Mouse (Mus musculus): ENCODE results near the gene Cnih1. TPM values are rescaled to one million over a fixed set of nuclear protein-coding genes. Genes with fewer than 3 reads are reported as not detected.
"Not testable (repeated sequence)": the region's sequence is repeated elsewhere in the genome, so short reads cannot be mapped to it uniquely, and the experiment has no call there.

The Cnih1 gene
- polyA plus RNA-seq, 1 experiment from 2014 or later = 151 TPM

GRCm38 (mm10) chr14:46745413-46745812 is 42.8 kb downstream of the Cnih1 start:
- Histone ChIP-seq H3K9ac (ENCODE audit: low read depth, low read length) (no peak overlapping the region), H3K4me3 (ENCODE audit: low read depth, low read length) (no peak overlapping the region), H3K9me3 (ENCODE audit: control insufficient read depth) (no peaks in the 10 kb centered on the region), H3K4me1 (replicated peaks; ENCODE audit: control insufficient read depth, insufficient read depth, low read length) (no peaks in the 10 kb centered on the region), H3K27me3 (replicated peaks; ENCODE audit: control insufficient read depth, insufficient read depth, low read length) (no peaks in the 10 kb centered on the region), H3K36me3 (ENCODE audit: control insufficient read depth, insufficient read depth) (no peaks in the 10 kb centered on the region), H3K4me2 (replicated peaks; ENCODE audit: low read depth) (no peak overlapping the region), H3K27ac (ENCODE audit: low read depth, low read length) (no peak overlapping the region)
- TF ChIP-seq CTCF (IDR thresholded peaks at IDR 0.05; ENCODE audit: low read depth) = no peak
- WGBS = 90% methylated on average over 8 of the region's 8 CpGs
- no peak for ATAC-seq

DNA sequence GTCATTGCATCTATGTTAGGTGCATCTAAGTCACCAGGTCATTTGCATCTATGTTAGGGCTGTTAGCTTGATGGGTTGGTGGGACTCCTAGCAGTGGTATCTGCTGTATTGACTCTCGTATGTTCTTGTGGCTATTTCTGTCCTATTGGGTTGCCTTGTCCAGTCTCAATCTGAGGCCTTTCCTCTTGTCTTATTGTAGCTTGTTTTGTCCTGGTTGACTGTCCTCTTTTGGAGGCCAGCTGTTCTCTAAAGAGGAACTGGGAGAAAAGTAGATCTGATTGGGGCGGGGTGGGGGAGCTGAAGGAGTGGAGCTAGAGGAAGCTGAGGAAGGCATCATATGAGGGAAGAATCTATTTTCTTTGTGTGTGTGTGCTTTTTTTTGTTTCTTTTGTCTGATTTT is 45.5 kb downstream of the Cnih1 start:
- no peak for ATAC-seq

DNA sequence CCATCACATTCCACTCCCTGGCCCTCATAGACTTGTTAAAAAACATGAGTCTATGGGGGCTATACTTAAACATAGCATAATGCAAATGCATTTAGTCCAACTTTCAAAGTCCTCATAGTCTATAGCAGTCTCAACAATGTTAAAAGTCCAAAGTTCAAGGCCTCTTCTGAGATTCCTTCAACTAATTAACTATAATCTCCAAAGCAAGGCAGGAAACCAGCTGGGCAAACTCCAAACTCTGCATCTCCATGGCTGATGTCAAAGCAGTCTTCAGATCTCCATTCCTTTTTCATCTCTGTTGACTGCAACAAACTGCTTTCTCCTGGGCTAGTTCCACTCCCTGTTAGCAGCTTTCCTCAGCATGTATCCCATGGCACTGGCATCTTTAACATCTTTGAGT is 50.9 kb downstream of the Cnih1 start:
- not testable (repeated sequence) for H3K36me3 ChIP-seq (ENCODE audit: control insufficient read depth, insufficient read depth); H3K9me3 ChIP-seq (ENCODE audit: control insufficient read depth); H3K4me3 ChIP-seq (ENCODE audit: low read depth, low read length); H3K9ac ChIP-seq (ENCODE audit: low read depth, low read length); ATAC-seq; H3K27ac ChIP-seq (ENCODE audit: low read depth, low read length); H3K27me3 ChIP-seq (replicated peaks; ENCODE audit: control insufficient read depth, insufficient read depth, low read length); H3K4me1 ChIP-seq (replicated peaks; ENCODE audit: control insufficient read depth, insufficient read depth, low read length); H3K4me2 ChIP-seq (replicated peaks; ENCODE audit: low read depth)

More for the DNA sequence above, 45.5 kb downstream of the Cnih1 start:
- Histone ChIP-seq H3K36me3 (ENCODE audit: control insufficient read depth, insufficient read depth) (no peaks in the 10 kb centered on the region), H3K9me3 (ENCODE audit: control insufficient read depth) (no peaks in the 10 kb centered on the region), H3K4me1 (replicated peaks; ENCODE audit: control insufficient read depth, insufficient read depth, low read length) (no peaks in the 10 kb centered on the region), H3K9ac (ENCODE audit: low read depth, low read length) (no peak overlapping the region), H3K4me2 (replicated peaks; ENCODE audit: low read depth) (no peak overlapping the region), H3K4me3 (ENCODE audit: low read depth, low read length) (no peak overlapping the region), H3K27me3 (replicated peaks; ENCODE audit: control insufficient read depth, insufficient read depth, low read length) (no peaks in the 10 kb centered on the region), H3K27ac (ENCODE audit: low read depth, low read length) (no peak overlapping the region)
- TF ChIP-seq CTCF (IDR thresholded peaks at IDR 0.05; ENCODE audit: low read depth) = no peak
- WGBS = 81% methylated on average over 2 of the region's 2 CpGs

GRCm38 (mm10) chr14:46736366-46736765 is 51.8 kb downstream of the Cnih1 start:
- no peaks in the 10 kb centered on the region for H3K4me1 ChIP-seq (replicated peaks; ENCODE audit: control insufficient read depth, insufficient read depth, low read length)
- no peaks in the 10 kb centered on the region for H3K27me3 ChIP-seq (replicated peaks; ENCODE audit: control insufficient read depth, insufficient read depth, low read length)
- no peak overlapping the region for H3K27ac ChIP-seq (ENCODE audit: low read depth, low read length)
- no peak for ATAC-seq
- no peaks in the 10 kb centered on the region for H3K36me3 ChIP-seq (ENCODE audit: control insufficient read depth, insufficient read depth)
- H3K4me3 ChIP-seq (ENCODE audit: low read depth, low read length) = no peak overlapping the region
- WGBS = 92% methylated on average over 4 of the region's 4 CpGs
- no peak overlapping the region for H3K4me2 ChIP-seq (replicated peaks; ENCODE audit: low read depth)
- no peaks in the 10 kb centered on the region for H3K9me3 ChIP-seq (ENCODE audit: control insufficient read depth)
- TF ChIP-seq CTCF (IDR thresholded peaks at IDR 0.05; ENCODE audit: low read depth) = no peak
- H3K9ac ChIP-seq (ENCODE audit: low read depth, low read length) = no peak overlapping the region

GRCm38 (mm10) chr14:46734761-46735455 is 53.3 kb downstream of the Cnih1 start:
- Histone ChIP-seq H3K9me3 (ENCODE audit: control insufficient read depth) (no peaks in the 10 kb centered on the region), H3K27ac (ENCODE audit: low read depth, low read length) (no peak overlapping the region), H3K9ac (ENCODE audit: low read depth, low read length) (no peak overlapping the region), H3K4me3 (ENCODE audit: low read depth, low read length) (no peak overlapping the region), H3K27me3 (replicated peaks; ENCODE audit: control insufficient read depth, insufficient read depth, low read length) (no peaks in the 10 kb centered on the region), H3K36me3 (ENCODE audit: control insufficient read depth, insufficient read depth) (no peaks in the 10 kb centered on the region), H3K4me2 (replicated peaks; ENCODE audit: low read depth) (no peak overlapping the region), H3K4me1 (replicated peaks; ENCODE audit: control insufficient read depth, insufficient read depth, low read length) (no peaks in the 10 kb centered on the region)
- 84% methylated on average over 14 of the region's 14 CpGs for WGBS
- TF ChIP-seq CTCF (IDR thresholded peaks at IDR 0.05; ENCODE audit: low read depth) = no peak
- no peak for ATAC-seq

- Histone ChIP-seq H3K4me1 (replicated peaks; ENCODE audit: control insufficient read depth, insufficient read depth, low read length) (no peaks in the 10 kb centered on the region), H3K4me3 (ENCODE audit: low read depth, low read length) (no peak overlapping the region), H3K27me3 (replicated peaks; ENCODE audit: control insufficient read depth, insufficient read depth, low read length) (no peaks in the 10 kb centered on the region), H3K4me2 (replicated peaks; ENCODE audit: low read depth) (no peak overlapping the region), H3K9me3 (ENCODE audit: control insufficient read depth) (no peaks in the 10 kb centered on the region), H3K27ac (ENCODE audit: low read depth, low read length) (no peak overlapping the region), H3K36me3 (ENCODE audit: control insufficient read depth, insufficient read depth) (no peaks in the 10 kb centered on the region), H3K9ac (ENCODE audit: low read depth, low read length) (no peak overlapping the region)
- WGBS = 68% methylated on average over 5 of the region's 5 CpGs
- no peak for TF ChIP-seq CTCF (IDR thresholded peaks at IDR 0.05; ENCODE audit: low read depth)
- ATAC-seq = no peak
Observed at GRCm38 (mm10) chr14:46734262-46734661, 53.9 kb downstream of the Cnih1 start.

- Histone ChIP-seq H3K27me3 (replicated peaks; ENCODE audit: control insufficient read depth, insufficient read depth, low read length) (no peaks in the 10 kb centered on the region), H3K27ac (ENCODE audit: low read depth, low read length) (no peak overlapping the region), H3K4me1 (replicated peaks; ENCODE audit: control insufficient read depth, insufficient read depth, low read length) (no peaks in the 10 kb centered on the region; the same call in 1 of the 2 replicates), H3K36me3 (ENCODE audit: control insufficient read depth, insufficient read depth) (no peaks in the 10 kb centered on the region), H3K4me2 (replicated peaks; ENCODE audit: low read depth) (no peak overlapping the region), H3K9me3 (ENCODE audit: control insufficient read depth) (no peaks in the 10 kb centered on the region), H3K9ac (ENCODE audit: low read depth, low read length) (no peak overlapping the region), H3K4me3 (ENCODE audit: low read depth, low read length) (no peak overlapping the region)
- TF ChIP-seq CTCF (IDR thresholded peaks at IDR 0.05; ENCODE audit: low read depth) = peak; percentile 65
- ATAC-seq = no peak
- WGBS = 56% methylated on average over 3 of the region's 3 CpGs
Observed at GRCm38 (mm10) chr14:46725743-46726142, 62.5 kb downstream of the Cnih1 start.

Other genes with a start within 250 kb of the Cnih1 start
- gene Cdkn3, start 27.9 kb downstream of the Cnih1 start, polyA plus RNA-seq (2015; fragmentation: Nextera tagmentation; extraction: Ambion mirVana) = 27.7 and 30.9 TPM in 2 replicates
- gene Gmfb, start 33.8 kb upstream of the Cnih1 start, polyA plus RNA-seq (2015; fragmentation: Nextera tagmentation; extraction: Ambion mirVana) = 53.9 and 57.2 TPM in 2 replicates
- gene Cgrrf1, start 43.7 kb upstream of the Cnih1 start, polyA plus RNA-seq (2015; fragmentation: Nextera tagmentation; extraction: Ambion mirVana) = 31.0 and 35.3 TPM in 2 replicates
- gene Samd4, start 94.4 kb upstream of the Cnih1 start, polyA plus RNA-seq (2015; fragmentation: Nextera tagmentation; extraction: Ambion mirVana) = 3.1 TPM in 2 replicates